Mouse (Mus musculus) CH12.LX (cell line): ENCODE measurements around the gene Zmat3.

Experiments used
- CTCF ChIP-seq, 2 experiments: IDR thresholded peaks in 1 of 2; conservative IDR thresholded peaks in 1 of 2; 2 replicates each; pipeline ENCODE4 v1.5.1; 2011 to 2012; ENCODE audit warnings: low read depth in 2 of 2, low read length in 2 of 2, improper control_type of control experiment in 1 of 2, inconsistent platforms in 1 of 2, mild to moderate bottlenecking in 1 of 2, moderate library complexity in 1 of 2
- ELF1 ChIP-seq: IDR thresholded peaks from 2 replicates; pipeline ENCODE4 v1.6.1; 2014; ENCODE audit warnings: low read depth, mild to moderate bottlenecking, inconsistent platforms, low read length, improper control_type of control experiment
- NELFE ChIP-seq: IDR thresholded peaks from 2 replicates; pipeline ENCODE4 v1.6.1; 2011; ENCODE audit warnings: low read depth, low read length, improper control_type of control experiment

DNA sequence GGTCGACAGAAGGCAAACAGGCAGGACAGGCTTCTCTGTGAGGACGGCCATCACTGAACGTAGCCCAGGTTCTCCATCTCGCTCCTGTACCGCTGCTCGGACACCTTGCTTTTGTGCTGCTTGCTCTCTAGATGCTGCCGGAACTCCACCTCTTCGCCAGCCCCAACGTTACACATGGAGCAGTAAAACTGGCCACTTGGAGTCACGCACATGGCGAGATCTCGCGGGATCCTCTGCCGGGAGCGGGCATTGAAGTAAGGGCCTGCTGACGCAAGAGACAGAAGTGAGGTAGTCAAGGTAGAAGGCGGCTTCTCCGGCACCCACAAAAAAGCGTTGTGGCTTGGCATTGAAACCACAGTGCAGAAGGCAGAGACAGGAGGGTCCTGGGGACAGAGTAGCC lies 24.4 kb downstream of the Zmat3 start:
- no peak for TF ChIP-seq CTCF (conservative IDR thresholded peaks at IDR 0.05 in 1 of 2, IDR thresholded peaks at IDR 0.05 in 1 of 2; ENCODE audit: low read depth in 2 of 2, low read length in 2 of 2)
- no peak for TF ChIP-seq ELF1
- no peak for TF ChIP-seq NELFE
